Mouse (Mus musculus) erythroblast, embryonic 14.5 days (primary cell): ENCODE results near the gene Atp6v1a.

Experiments
- GATA1 ChIP-seq: IDR thresholded peaks from 2 replicates; pipeline ENCODE4 v1.6.1; 2012; ENCODE audit warnings: low read length, inconsistent platforms, mixed read lengths
- TAL1 ChIP-seq: IDR thresholded peaks from 3 replicates; pipeline ENCODE4 v1.6.1; 2012; ENCODE audit warnings: low read length, inconsistent platforms, mixed read lengths

- TF ChIP-seq TAL1 = no peak
- no peak for TF ChIP-seq GATA1
Measured at GRCm38 (mm10) chr16:44109002-44109401, 30.5 kb downstream of the Atp6v1a start.
